Mouse (Mus musculus) urinary bladder, adult 18-20 months (tissue): ENCODE data around the gene Krtap2-4.
"Not testable (repeated sequence)": the region's sequence is repeated elsewhere in the genome, so short reads cannot be mapped to it uniquely, and the experiment has no call there.

Source experiments
- DNase-seq, 2 experiments: peaks; one replicate each; pipeline ENCODE4 v3.0.0; 2022; ENCODE audit warnings: low spot score in 2 of 2, mixed read lengths in 2 of 2

Gene Krtap2-4

GRCm38 (mm10) chr11:99614796-99615363 is at the start of gene Krtap2-4:
Krtap2-4 (minus strand) TSS chr11:99614846.
- no peak for DNase-seq

- DNase-seq: no peak
These were observed 48.2 kb upstream of the Krtap2-4 start for GRCm38 (mm10) chr11:99662802-99663201.

- DNase-seq: no peak
These were observed 44.6 kb upstream of the Krtap2-4 start for GRCm38 (mm10) chr11:99659256-99659655.

GRCm38 (mm10) chr11:99658467-99659010 is 43.9 kb upstream of the Krtap2-4 start, which contains the start of gene Gm11563:
Gm11563 (minus strand) TSS chr11:99658960.
- not testable (repeated sequence) for DNase-seq

- no peak for DNase-seq
These were observed 42.4 kb upstream of the Krtap2-4 start for GRCm38 (mm10) chr11:99657051-99657450.

- no peak for DNase-seq
These were observed 35.5 kb upstream of the Krtap2-4 start, which contains the start of gene Gm11555 for GRCm38 (mm10) chr11:99650136-99650535. Gm11555 (minus strand) TSS chr11:99650236.

GRCm38 (mm10) chr11:99646444-99646843 is 31.8 kb upstream of the Krtap2-4 start:
- DNase-seq: no peak

- DNase-seq: no peak
These were observed 29.7 kb upstream of the Krtap2-4 start for GRCm38 (mm10) chr11:99644351-99644750.

- DNase-seq: not testable (repeated sequence)
These were observed 29.0 kb upstream of the Krtap2-4 start, which contains the start of gene Krtap4-7 for GRCm38 (mm10) chr11:99643635-99644139. Krtap4-7 (minus strand) TSS chr11:99644089.

GRCm38 (mm10) chr11:99640926-99641325 is 26.3 kb upstream of the Krtap2-4 start:
- DNase-seq: no peak

GRCm38 (mm10) chr11:99637086-99637485 is 22.4 kb upstream of the Krtap2-4 start:
- no peak for DNase-seq

GRCm38 (mm10) chr11:99634653-99635134 is 20.0 kb upstream of the Krtap2-4 start, which contains the start of gene Krtap4-2:
Krtap4-2 (minus strand) TSS chr11:99635084.
- DNase-seq: no peak

- no peak for DNase-seq
These were observed 18.6 kb upstream of the Krtap2-4 start for GRCm38 (mm10) chr11:99633293-99633692.

GRCm38 (mm10) chr11:99630890-99631289 is 16.2 kb upstream of the Krtap2-4 start:
- no peak for DNase-seq

- DNase-seq: no peak
These were observed 13.5 kb upstream of the Krtap2-4 start, which contains the start of gene Krtap4-1 for GRCm38 (mm10) chr11:99628138-99628537. Krtap4-1 (minus strand) TSS chr11:99628238.

- DNase-seq: no peak
These were observed 5.7 kb upstream of the Krtap2-4 start, which contains the start of gene Gm11562 for GRCm38 (mm10) chr11:99620335-99620734. Gm11562 (minus strand) TSS chr11:99620435.

GRCm38 (mm10) chr11:99610089-99610488 is 4.6 kb downstream of the Krtap2-4 start, which contains the start of gene Gm11937:
Gm11937 (minus strand) TSS chr11:99610189.
- not testable (repeated sequence) for DNase-seq

- no peak for DNase-seq
These were observed 5.5 kb downstream of the Krtap2-4 start for GRCm38 (mm10) chr11:99609126-99609525.

GRCm38 (mm10) chr11:99603208-99603607 is 11.4 kb downstream of the Krtap2-4 start, which contains the start of gene Gm11938:
Gm11938 (minus strand) TSS chr11:99603308.
- not testable (repeated sequence) for DNase-seq

- DNase-seq: not testable (repeated sequence)
These were observed 16.9 kb downstream of the Krtap2-4 start, which contains the start of gene Krtap9-3 for GRCm38 (mm10) chr11:99597742-99598141. Krtap9-3 (minus strand) TSS chr11:99598105.

- no peak for DNase-seq
These were observed 23.7 kb downstream of the Krtap2-4 start, which contains the start of gene Krtap1-3 for GRCm38 (mm10) chr11:99590981-99591380. Krtap1-3 (minus strand) TSS chr11:99591339.

- DNase-seq: no peak
These were observed 29.6 kb downstream of the Krtap2-4 start for GRCm38 (mm10) chr11:99585096-99585495.
